Mouse (Mus musculus): Measurements from ENCODE around the gene Cct2.

DNA sequence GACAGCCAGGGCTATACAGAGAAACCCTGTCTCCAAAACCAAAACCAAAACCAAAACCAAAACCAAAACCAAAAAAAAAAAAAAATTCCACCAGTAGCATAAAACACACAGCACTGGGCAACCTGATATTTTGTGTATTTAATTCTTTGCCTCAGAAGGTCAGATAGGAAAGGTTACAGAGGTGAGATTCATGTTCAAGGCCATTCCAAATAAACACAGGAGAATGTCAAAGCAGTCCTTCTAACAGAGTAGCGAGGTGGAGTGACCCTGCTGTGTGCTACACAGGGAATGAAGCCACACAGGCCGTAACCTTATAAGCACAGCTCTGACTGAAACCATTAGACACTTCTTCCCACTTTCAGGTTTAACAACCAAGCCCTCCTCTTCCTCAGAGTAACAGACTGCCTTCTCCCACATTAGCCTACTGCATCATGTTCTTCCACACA is 18.3 kb upstream of the Cct2 start:
- TF ChIP-seq CTCF (IDR thresholded peaks at IDR 0.05; ENCODE audit: low read depth): no peak
- no peak for TF ChIP-seq EP300 (IDR thresholded peaks at IDR 0.05; ENCODE audit: low read depth)

Data from liver, postnatal 0 days (tissue).